ENCODE assay signal across 16 mouse cellular contexts in genomic region chr3:86693553-86693952, GRCm38 (mm10).
A peak's percentile ranks its signal among the peaks of the same experiment; 100 is the strongest.
DNase-seq lines count a peak whose midpoint lies in the region; TF ChIP-seq lines count a peak whose summit lies in the region.
"Had no signal": no experiment of that assay in that cellular context is flagged by ENCODE, and none has a peak within 500 bp of the region (broad histone marks: within the 10 kb centered on the region; RNA-seq: fewer than 3 reads in every experiment).

No protein-coding gene starts in this region.

- H3K9ac ChIP-seq in CH12.LX (ENCODE audit: insufficient read depth, low read depth): peak overlapping the region; percentile 13; the same call in 1 of the 2 replicates

- TF ChIP-seq POLR2A in CH12.LX (IDR thresholded peaks at IDR 0.05; ENCODE audit: low read depth, low read length): no peak

- H3K27me3 ChIP-seq in CH12.LX (replicated peaks): no peaks in the 10 kb centered on the region
- H3K27me3 ChIP-seq: Patski had no signal

- intact Hi-C loops in left cerebral cortex, postnatal 10 days (cut with DNase I): no loop called here

- TF ChIP-seq EP300 in CH12.LX (IDR thresholded peaks at IDR 0.05; ENCODE audit: low read length): no peak; the same call in 1 of the 2 replicates

- TF ChIP-seq CTCF in CH12.LX (conservative IDR thresholded peaks at IDR 0.05 in 1 of 2, IDR thresholded peaks at IDR 0.05 in 1 of 2; ENCODE audit: low read depth in 2 of 2, low read length in 2 of 2): no peak

- H3K4me2 ChIP-seq in CH12.LX (ENCODE audit: insufficient read depth, low read depth, poor library complexity, severe bottlenecking): peak overlapping the region; percentile 39

- H3K27ac ChIP-seq in CH12.LX (ENCODE audit: insufficient read depth, low read depth): no peak overlapping the region

- peak; percentile 39 for DNase-seq in CH12.LX (ENCODE audit: extremely low read depth)
- no peak for DNase-seq in left cerebral cortex, postnatal 10 days (ENCODE audit: extremely low spot score in 1 of 2, low spot score in 2 of 2)
- DNase-seq: adrenal gland, adult 2 months; adrenal gland, adult 8-10 months; adrenal gland, postnatal 10 days; adrenal gland, postnatal 14 days; adrenal gland, postnatal 25 days; adrenal gland, postnatal 36 days; B cell, adult 2 months; cerebellum, adult 11 months; cerebellum, adult 11-12 months; cerebellum, adult 18-20 months; cerebellum, adult 2 months; cerebellum, adult 8-10 months had no signal

- no peak for TF ChIP-seq RAD21 in CH12.LX (IDR thresholded peaks at IDR 0.05; ENCODE audit: low read depth, low read length)

- dilution Hi-C loops in CH12.LX (cut with MboI; ENCODE audit: extremely low pct_ligation_motif_present, extremely low pct_unique_long_range_greater_than_20kb, low sequenced_read_pairs): no loop called here

- H3K4me3 ChIP-seq in CH12.LX (replicated peaks in 1 of 3; ENCODE audit: low read depth in 2 of 3, low read length in 2 of 3, poor library complexity in 1 of 3): no peak overlapping the region

- H3K4me1 ChIP-seq in CH12.LX (ENCODE audit: control insufficient read depth in 1 of 2, insufficient read depth in 2 of 2): peaks cover 5 to 14% of the 10 kb centered on the region in 2 experiments

- H3K36me3 ChIP-seq in CH12.LX (replicated peaks in 1 of 2; ENCODE audit: control insufficient read depth in 1 of 2, insufficient read depth in 1 of 2, low read length in 1 of 2): no peaks in the 10 kb centered on the region
- H3K36me3 ChIP-seq: G1E had no signal

- H3K9me3 ChIP-seq in CH12.LX (replicated peaks; ENCODE audit: low read length): no peaks in the 10 kb centered on the region
- H3K9me3 ChIP-seq: G1E had no signal

- in situ Hi-C loops in CH12.LX (cut with MboI; ENCODE audit: low pct_ligation_motif_present, low pct_unique_long_range_greater_than_20kb, low sequenced_read_pairs): no loop called here

- H3K79me2 ChIP-seq in CH12.LX (replicated peaks; ENCODE audit: control insufficient read depth, extremely low read depth, insufficient read depth, poor library complexity, severe bottlenecking): no peaks in the 10 kb centered on the region

TF ChIP-seq in CH12.LX, 34 proteins besides CTCF, POLR2A, EP300 and RAD21:
- TF ChIP-seq MYC (IDR thresholded peaks at IDR 0.05; ENCODE audit: low read depth, low read length) (no peak), JUN (IDR thresholded peaks at IDR 0.05; ENCODE audit: insufficient read depth, low read depth, low read length) (peak; percentile 58; the same call in 1 of the 2 replicates), MAX (IDR thresholded peaks at IDR 0.05; ENCODE audit: low read length) (no peak), RCOR1 (conservative IDR thresholded peaks at IDR 0.05; ENCODE audit: low read depth, low read length) (0 out of 2 replicates have a peak, but pooled peaks have one; percentile 24), USF2 (conservative IDR thresholded peaks at IDR 0.05; ENCODE audit: low read depth, low read length) (no peak), GABPA (IDR thresholded peaks at IDR 0.05; ENCODE audit: insufficient replicate concordance, low read depth, low read length) (no peak), CHD2 (IDR thresholded peaks at IDR 0.05; ENCODE audit: low read length) (no peak), ZNF384 (IDR thresholded peaks at IDR 0.05; ENCODE audit: low read depth, low read length) (no peak), JUND (conservative IDR thresholded peaks at IDR 0.05; ENCODE audit: low read depth, low read length) (peak; percentile 81), KAT2A (IDR thresholded peaks at IDR 0.05; ENCODE audit: insufficient replicate concordance, low read length) (no peak), IRF4 (IDR thresholded peaks at IDR 0.05; ENCODE audit: low read depth, low read length) (no peak), TCF12 (IDR thresholded peaks at IDR 0.05; ENCODE audit: low read depth, low read length) (no peak), SMC3 (IDR thresholded peaks at IDR 0.05; ENCODE audit: low read depth, low read length) (no peak), MAFK (IDR thresholded peaks at IDR 0.05; ENCODE audit: insufficient replicate concordance, low read length) (no peak), ZMIZ1 (IDR thresholded peaks at IDR 0.05; ENCODE audit: low read depth, low read length) (no peak), BHLHE40 (IDR thresholded peaks at IDR 0.05; ENCODE audit: low read depth, low read length) (0 out of 2 replicates have a peak, but pooled peaks have one; percentile 24), ZC3H11A (IDR thresholded peaks at IDR 0.05; ENCODE audit: low read depth, low read length) (no peak)
